Mouse (Mus musculus) neural tube, embryonic 12.5 days (tissue): ENCODE data around the gene Faap20. TPM values are rescaled to one million over a fixed set of nuclear protein-coding genes. Genes with fewer than 3 reads are reported as not detected.

Source experiments
- ATAC-seq: fragments of 200-750 bp; cut with Nextera tagmentation; 2 replicates; pipeline ENCODE4 v1.8.0; 2017; ENCODE audit warnings: low read depth, mild to moderate bottlenecking, moderate TSS enrichment, moderate library complexity; ENCODE audit not compliant: low FRiP score
- H3K27ac ChIP-seq: fragments of 300-500 bp; sonication (generic); 2 replicates; pipeline ENCODE4 v1.5.1; 2016
- H3K27me3 ChIP-seq: fragments of 300-500 bp; sonication (generic); replicated peaks from 2 replicates; pipeline ENCODE4 v1.6.1; 2016; ENCODE audit warnings: mild to moderate bottlenecking
- H3K36me3 ChIP-seq: fragments of 300-500 bp; sonication (generic); 2 replicates; pipeline ENCODE4 v1.6.1; 2016; ENCODE audit warnings: mild to moderate bottlenecking
- H3K4me1 ChIP-seq: fragments of 300-500 bp; sonication (generic); 2 replicates; pipeline ENCODE4 v1.6.1; 2016
- H3K4me2 ChIP-seq: fragments of 300-500 bp; sonication (generic); replicated peaks from 2 replicates; pipeline ENCODE4 v1.6.1; 2016; ENCODE audit warnings: mild to moderate bottlenecking
- H3K4me3 ChIP-seq: fragments of 300-500 bp; sonication (generic); 2 replicates; pipeline ENCODE4 v1.5.1; 2016
- H3K9ac ChIP-seq: fragments of 300-500 bp; sonication (generic); 2 replicates; pipeline ENCODE4 v1.6.1; 2016; ENCODE audit warnings: mild to moderate bottlenecking
- H3K9me3 ChIP-seq: fragments of 300-500 bp; sonication (generic); 2 replicates; pipeline ENCODE4 v1.6.1; 2016; ENCODE audit warnings: mild to moderate bottlenecking
- WGBS: fragments of 180-500 bp; shearing (Covaris S2); methylation state at CpG from one replicate; pipeline ENCODE4 v1.1.7; 2016; 5-methylcytosine and 5-hydroxymethylcytosine counted together
- polyA plus RNA-seq: library from polyadenylated mRNA; unstranded; fragments of >200 nt; fragmentation: Nextera tagmentation; extraction: Ambion mirVana; gene quantifications from 2 replicates; pipeline ENCODE4 v1.2.1, GENCODE M21; 2016

Faap20 gene
- polyA plus RNA-seq, 1 experiment from 2014 or later: 89.3 TPM

DNA sequence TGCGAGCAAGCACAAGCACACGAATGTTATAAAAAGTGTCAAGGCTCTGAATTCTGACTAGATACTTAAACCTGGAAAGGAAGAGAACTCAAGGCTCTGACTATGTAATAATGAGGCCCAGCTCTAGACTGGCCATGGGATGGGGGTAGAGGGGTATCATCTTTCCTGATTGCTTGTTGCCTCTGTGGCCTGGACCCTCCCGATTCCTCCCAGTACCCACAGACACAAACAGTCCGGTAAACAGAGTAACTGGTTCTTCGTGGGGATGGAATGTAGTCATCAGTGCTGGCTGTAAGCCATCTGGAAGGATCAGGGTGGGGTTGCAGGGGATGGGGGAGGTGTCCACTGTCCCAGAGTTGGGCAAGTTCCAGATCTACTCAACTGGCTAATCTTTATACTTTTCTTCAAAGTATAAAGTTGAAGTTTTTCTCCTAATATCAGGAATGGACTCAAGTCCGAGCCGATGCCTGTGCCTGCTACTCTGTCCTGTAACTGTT lies 17.5 kb downstream of the Faap20 start:
- WGBS: 90% methylated on average over 7 of the region's 7 CpGs
- no peak overlapping the region for H3K4me2 ChIP-seq
- H3K9ac ChIP-seq: no peak overlapping the region
- no peaks in the 10 kb centered on the region for H3K9me3 ChIP-seq
- H3K27ac ChIP-seq: no peak overlapping the region
- H3K4me1 ChIP-seq: no peaks in the 10 kb centered on the region
- H3K27me3 ChIP-seq: no peaks in the 10 kb centered on the region
- no peak overlapping the region for H3K4me3 ChIP-seq
- H3K36me3 ChIP-seq: peaks cover 6% of the 10 kb centered on the region; the same call in 1 of the 2 replicates
- ATAC-seq: no peak

DNA sequence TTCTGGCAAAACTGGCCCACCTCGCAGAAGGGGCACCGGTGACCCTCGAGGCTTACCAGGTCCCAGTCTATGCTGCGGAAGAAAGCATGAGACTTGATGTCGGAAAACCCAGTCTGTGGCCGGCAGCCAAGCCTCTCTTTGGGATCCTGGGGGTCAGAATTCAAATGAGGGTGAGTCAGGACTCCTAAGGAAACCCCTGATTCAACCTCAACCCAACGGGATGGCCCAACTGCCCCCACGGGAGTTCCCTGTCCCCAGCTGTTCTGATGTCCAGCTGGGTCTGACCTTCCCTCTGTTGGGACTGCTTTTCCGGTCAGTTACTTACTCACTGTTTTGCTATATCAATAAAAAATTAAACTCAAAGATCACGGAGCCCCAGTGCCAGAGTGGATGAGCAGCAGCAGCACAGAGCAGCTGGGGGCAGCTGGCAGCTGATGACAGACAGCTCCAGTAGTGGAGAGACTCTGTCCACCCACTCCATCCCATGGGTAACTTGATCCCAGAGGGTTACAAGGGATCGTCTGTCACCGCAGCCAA lies 18.1 kb downstream of the Faap20 start:
- WGBS: 66% methylated on average over 12 of the region's 12 CpGs
- peaks cover 6% of the 10 kb centered on the region; the same call in 1 of the 2 replicates for H3K36me3 ChIP-seq

DNA sequence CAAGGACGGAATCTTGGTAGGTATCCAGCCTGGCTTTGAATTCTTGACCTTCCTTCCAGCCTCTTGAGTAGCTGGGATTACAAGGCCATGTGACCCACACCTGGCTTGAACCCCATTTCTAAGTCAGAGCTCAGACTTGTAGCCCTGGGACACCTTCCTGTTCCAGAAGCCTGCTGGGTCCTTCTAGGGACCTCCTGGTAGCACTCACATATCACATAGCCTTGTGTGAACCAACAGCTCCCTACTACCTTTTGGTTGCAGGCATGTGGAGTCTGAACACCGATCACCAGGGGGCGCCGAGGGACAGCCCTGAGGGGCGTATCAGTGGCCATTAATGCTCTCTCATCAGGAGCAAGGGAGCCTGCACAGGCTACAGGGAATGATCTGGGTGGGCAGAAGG lies 18.8 kb downstream of the Faap20 start:
- Histone ChIP-seq H3K4me1 (no peaks in the 10 kb centered on the region), H3K27me3 (no peaks in the 10 kb centered on the region)
- WGBS: 39% methylated on average over 5 of the region's 5 CpGs

More for the DNA sequence above, 18.1 kb downstream of the Faap20 start:
- Histone ChIP-seq H3K9ac (no peak overlapping the region), H3K4me1 (no peaks in the 10 kb centered on the region), H3K4me3 (no peak overlapping the region), H3K4me2 (no peak overlapping the region), H3K27me3 (no peaks in the 10 kb centered on the region), H3K27ac (no peak overlapping the region), H3K9me3 (no peaks in the 10 kb centered on the region)
- ATAC-seq: no peak

DNA sequence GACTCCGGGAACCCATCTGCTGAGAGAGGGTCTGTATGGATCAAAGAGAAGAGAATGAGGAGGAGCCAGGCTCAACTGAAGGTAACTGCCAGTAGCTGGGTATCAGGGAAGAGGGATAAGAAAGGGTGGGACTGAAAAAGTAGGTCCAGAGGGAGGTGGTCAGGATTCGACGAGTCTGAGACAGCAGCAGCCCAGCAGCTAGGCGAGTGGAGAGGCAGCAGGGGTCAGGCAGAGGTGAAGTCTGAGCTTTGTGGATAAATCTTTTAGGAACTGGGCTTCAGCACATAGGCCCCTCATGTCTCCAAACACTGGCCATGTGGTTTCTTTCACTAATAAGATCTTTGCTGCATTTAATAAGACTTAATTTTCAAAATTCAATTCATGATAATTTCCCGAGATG lies 24.8 kb downstream of the Faap20 start:
- peaks cover 4% of the 10 kb centered on the region; the same call in 1 of the 2 replicates for H3K36me3 ChIP-seq
- no peak overlapping the region for H3K4me3 ChIP-seq
- no peaks in the 10 kb centered on the region for H3K27me3 ChIP-seq
- H3K27ac ChIP-seq: no peak overlapping the region
- ATAC-seq: no peak
- no peaks in the 10 kb centered on the region for H3K9me3 ChIP-seq
- H3K4me1 ChIP-seq: no peaks in the 10 kb centered on the region
- no peak overlapping the region for H3K4me2 ChIP-seq
- 63% methylated on average over 5 of the region's 5 CpGs for WGBS
- no peak overlapping the region for H3K9ac ChIP-seq

More for the DNA sequence above, 18.8 kb downstream of the Faap20 start:
- H3K4me3 ChIP-seq: no peak overlapping the region
- H3K9ac ChIP-seq: no peak overlapping the region
- H3K36me3 ChIP-seq: peaks cover 6% of the 10 kb centered on the region; the same call in 1 of the 2 replicates
- H3K27ac ChIP-seq: no peak overlapping the region
- ATAC-seq: no peak
- no peak overlapping the region for H3K4me2 ChIP-seq
- no peaks in the 10 kb centered on the region for H3K9me3 ChIP-seq

DNA sequence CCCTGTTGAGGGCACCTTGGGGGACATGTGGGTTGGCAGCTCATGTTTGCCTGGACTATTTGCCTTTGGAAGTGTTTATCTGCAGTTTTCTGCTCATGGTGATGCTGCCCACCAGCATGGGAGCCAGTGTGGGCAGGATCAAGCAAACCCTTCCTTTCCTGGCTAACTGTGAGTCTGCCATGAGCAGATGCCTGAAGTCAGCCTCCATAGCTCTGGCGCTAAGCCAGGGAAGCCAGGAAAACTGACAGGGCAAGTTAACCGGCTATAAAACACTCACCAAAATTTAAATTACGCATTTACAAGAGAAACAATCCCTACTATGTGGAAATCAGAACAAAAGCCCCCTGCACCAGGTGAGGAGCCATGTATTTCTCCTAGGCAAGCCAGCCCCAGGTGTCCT lies 25.2 kb downstream of the Faap20 start:
- no peak overlapping the region for H3K4me3 ChIP-seq
- 65% methylated on average over 3 of the region's 3 CpGs for WGBS
- no peaks in the 10 kb centered on the region for H3K4me1 ChIP-seq
- H3K4me2 ChIP-seq: no peak overlapping the region
- H3K9me3 ChIP-seq: no peaks in the 10 kb centered on the region
- H3K36me3 ChIP-seq: peaks cover 4% of the 10 kb centered on the region; the same call in 1 of the 2 replicates
- ATAC-seq: no peak
- no peaks in the 10 kb centered on the region for H3K27me3 ChIP-seq
- H3K9ac ChIP-seq: no peak overlapping the region
- H3K27ac ChIP-seq: no peak overlapping the region

DNA sequence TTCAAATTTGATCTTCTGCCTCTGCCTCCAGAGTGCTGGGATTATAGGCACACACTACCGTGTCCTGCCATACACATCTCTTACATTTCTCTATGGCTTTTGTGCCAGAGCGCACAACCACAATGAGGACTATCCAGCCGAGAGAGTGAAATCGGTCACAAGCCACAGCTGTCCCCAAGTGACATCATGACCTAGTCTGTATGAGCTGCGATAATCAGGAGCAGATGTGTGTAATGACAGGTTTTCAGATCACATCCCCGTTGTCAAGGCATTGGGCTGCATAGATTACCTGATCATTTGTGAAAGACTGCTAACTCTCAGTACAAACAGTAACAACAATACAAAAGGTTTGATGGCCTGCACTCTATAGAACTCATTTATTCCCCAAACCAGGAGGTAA lies 28.4 kb downstream of the Faap20 start:
- H3K36me3 ChIP-seq: no peaks in the 10 kb centered on the region
- no peak overlapping the region for H3K27ac ChIP-seq

DNA sequence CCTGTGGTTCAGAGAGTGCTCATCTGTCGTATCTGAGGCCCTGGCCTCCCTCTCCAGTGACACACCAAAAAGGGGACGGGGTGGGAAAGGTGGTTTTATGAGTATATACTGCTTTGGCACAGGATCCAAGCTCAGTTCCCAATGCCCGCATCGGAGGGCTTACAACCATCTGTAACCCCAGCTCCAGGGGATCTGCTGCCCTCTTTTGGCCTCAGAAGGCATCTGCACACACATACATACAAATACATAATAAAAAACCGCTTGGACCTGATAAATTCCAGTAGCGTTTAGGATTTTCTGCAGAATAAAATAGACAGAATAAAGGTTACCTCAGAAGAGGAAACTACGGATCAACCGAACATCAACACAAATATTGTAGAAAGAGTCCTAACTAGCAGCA lies 29.5 kb downstream of the Faap20 start:
- Histone ChIP-seq H3K9ac (no peak overlapping the region), H3K36me3 (no peaks in the 10 kb centered on the region), H3K27ac (no peak overlapping the region), H3K4me1 (peaks cover 13% of the 10 kb centered on the region), H3K27me3 (no peaks in the 10 kb centered on the region), H3K4me2 (no peak overlapping the region), H3K4me3 (no peak overlapping the region), H3K9me3 (no peaks in the 10 kb centered on the region)
- ATAC-seq: no peak
- WGBS: 83% methylated on average over 8 of the region's 8 CpGs

More for the DNA sequence above, 28.4 kb downstream of the Faap20 start:
- Histone ChIP-seq H3K9me3 (no peaks in the 10 kb centered on the region), H3K4me3 (no peak overlapping the region), H3K4me2 (no peak overlapping the region), H3K4me1 (0 out of 2 replicates have a peak, but pooled peaks cover 4% of the 10 kb centered on the region), H3K27me3 (no peaks in the 10 kb centered on the region), H3K9ac (no peak overlapping the region)
- 66% methylated on average over 6 of the region's 6 CpGs for WGBS
- no peak for ATAC-seq

DNA sequence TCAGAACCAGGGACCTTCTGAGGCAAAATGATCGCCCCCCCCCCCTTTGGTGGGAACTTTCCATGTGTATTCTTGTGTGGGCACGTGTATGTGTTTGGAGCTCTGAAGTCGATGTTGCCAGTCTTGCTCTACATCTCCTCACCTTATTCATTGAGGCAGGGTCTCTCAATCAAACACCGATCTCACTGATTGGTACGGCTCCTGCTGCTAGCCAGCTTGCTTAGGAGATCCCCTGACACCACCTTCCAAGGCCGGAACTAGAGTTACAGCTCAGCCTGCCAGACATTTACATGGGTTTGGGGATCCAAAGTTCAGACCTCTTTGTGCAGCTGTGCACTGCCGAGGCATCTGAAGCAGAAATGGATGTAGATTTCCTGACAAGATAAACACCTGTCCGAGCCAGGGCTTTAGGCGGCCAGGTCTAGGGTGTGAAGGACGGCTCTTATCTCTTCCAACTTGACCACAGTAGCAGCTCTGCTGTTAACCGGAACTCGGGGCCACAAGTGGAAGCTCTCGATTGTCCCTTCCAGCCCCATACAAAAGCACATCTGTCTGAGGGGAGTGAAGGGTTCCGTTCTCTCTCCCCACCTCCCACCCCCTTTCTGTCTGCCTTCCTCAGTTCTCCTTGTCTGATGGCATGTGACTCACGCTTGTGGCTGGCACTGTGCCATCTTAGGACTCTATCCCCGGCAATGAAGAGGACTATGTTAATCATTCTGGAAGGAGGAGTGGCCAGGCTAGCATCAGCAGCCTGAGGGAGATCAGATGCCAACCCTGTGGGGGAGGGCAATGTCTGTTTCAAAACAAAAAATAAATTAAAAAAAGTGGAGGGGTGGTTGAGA lies 30.5 kb downstream of the Faap20 start:
- 76% methylated on average over 16 of the region's 16 CpGs for WGBS
- no peaks in the 10 kb centered on the region for H3K27me3 ChIP-seq
- H3K4me2 ChIP-seq: no peak overlapping the region
- no peak overlapping the region for H3K9ac ChIP-seq
- peaks cover 16% of the 10 kb centered on the region for H3K4me1 ChIP-seq
- H3K4me3 ChIP-seq: no peak overlapping the region
- no peaks in the 10 kb centered on the region for H3K9me3 ChIP-seq
- H3K36me3 ChIP-seq: no peaks in the 10 kb centered on the region; the same call in 1 of the 2 replicates
- ATAC-seq: no peak
- H3K27ac ChIP-seq: no peak overlapping the region

DNA sequence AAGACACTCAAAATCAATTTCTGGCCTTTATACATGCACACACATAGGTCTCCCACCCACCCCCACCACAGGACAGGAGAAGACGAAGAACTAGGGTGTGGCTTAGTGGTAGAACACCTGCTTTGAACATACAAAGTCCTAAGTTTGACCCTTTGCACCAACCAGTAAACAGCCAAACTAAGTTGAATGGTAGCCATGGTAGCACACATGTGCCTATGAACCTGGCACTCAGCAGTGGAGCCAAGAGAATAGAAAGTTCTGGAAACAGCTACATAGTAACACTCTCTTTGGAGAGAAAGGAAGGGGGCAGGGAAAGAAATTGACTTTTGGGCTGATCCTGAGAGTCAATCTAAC lies 31.1 kb downstream of the Faap20 start:
- no peak for ATAC-seq
- H3K9ac ChIP-seq: no peak overlapping the region
- H3K9me3 ChIP-seq: no peaks in the 10 kb centered on the region
- H3K4me2 ChIP-seq: no peak overlapping the region
- H3K27ac ChIP-seq: no peak overlapping the region
- WGBS: 94% methylated on average over 1 of the region's 1 CpGs
- H3K36me3 ChIP-seq: no peaks in the 10 kb centered on the region; the same call in 1 of the 2 replicates
- no peaks in the 10 kb centered on the region for H3K27me3 ChIP-seq
- H3K4me1 ChIP-seq: peaks cover 19% of the 10 kb centered on the region
- no peak overlapping the region for H3K4me3 ChIP-seq

DNA sequence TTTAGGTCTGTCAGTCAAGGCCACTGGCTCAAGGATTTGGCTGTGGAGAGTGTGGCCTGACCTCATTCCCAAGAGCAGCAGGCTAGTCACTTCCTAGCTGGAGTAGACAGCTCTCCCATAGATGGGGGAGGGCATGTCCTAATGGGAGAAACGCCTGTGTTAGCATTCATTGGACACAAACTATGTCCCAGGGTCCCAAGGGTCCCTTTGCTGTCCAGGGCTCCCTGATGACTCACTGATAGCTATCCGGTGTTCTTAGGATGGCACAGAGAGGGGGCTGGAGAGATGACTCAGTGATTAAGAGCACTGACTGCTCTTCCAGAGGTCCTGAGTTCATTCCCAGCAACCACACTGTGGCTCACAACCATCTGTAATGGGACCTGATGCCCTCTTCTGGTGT lies 31.6 kb downstream of the Faap20 start:
- Histone ChIP-seq H3K9me3 (no peaks in the 10 kb centered on the region), H3K36me3 (no peaks in the 10 kb centered on the region; the same call in 1 of the 2 replicates), H3K27ac (no peak overlapping the region), H3K4me1 (peaks cover 19% of the 10 kb centered on the region), H3K4me2 (no peak overlapping the region), H3K27me3 (no peaks in the 10 kb centered on the region), H3K9ac (no peak overlapping the region), H3K4me3 (no peak overlapping the region)
- no peak for ATAC-seq
- WGBS: 79% methylated on average over 2 of the region's 2 CpGs

DNA sequence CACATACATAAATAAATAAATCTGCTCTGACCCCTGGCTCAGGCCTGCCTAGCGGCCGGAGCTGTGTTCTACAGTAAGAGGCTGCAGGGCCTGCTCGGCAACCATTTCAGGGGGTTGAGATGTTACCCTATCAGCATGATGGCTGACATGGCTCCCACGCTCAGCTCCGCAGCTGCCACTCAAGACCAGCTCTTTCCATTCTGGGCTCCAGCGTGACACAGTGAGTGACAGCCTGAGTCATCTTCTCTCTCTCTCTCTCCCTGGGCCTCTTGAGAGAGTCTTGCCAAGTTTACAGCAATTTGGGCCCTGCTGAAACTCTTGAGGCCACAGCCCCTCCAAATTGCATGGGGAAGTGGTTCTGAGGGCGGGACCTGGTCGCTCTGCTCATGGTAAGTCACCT lies 32.0 kb downstream of the Faap20 start:
- Histone ChIP-seq H3K4me3 (no peak overlapping the region), H3K9ac (no peak overlapping the region), H3K4me2 (no peak overlapping the region), H3K36me3 (no peaks in the 10 kb centered on the region; the same call in 1 of the 2 replicates), H3K9me3 (no peaks in the 10 kb centered on the region), H3K27me3 (no peaks in the 10 kb centered on the region), H3K27ac (no peak overlapping the region), H3K4me1 (peaks cover 19% of the 10 kb centered on the region)
- ATAC-seq: no peak
- WGBS: 92% methylated on average over 8 of the region's 8 CpGs

DNA sequence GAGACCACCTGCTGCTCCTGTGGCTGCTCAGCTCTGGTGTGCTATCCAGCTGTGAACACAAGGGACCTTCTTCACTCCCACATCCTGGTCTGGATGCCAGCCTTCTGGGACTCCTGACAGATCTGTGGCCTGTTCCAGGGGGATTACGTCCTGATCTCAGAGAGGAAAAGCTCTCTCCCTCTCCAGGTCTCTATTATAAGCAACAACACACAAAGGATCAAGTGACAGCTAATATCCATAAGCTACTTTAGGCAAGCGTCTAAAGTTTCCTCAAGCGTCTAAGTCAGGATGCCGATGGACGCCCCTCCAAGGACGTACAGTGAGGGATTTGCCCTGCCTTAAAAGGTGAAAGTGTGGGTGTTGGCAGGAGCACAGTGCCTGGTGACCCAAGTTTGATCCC lies 32.6 kb downstream of the Faap20 start:
- no peak for ATAC-seq
- Histone ChIP-seq H3K9ac (no peak overlapping the region), H3K27ac (no peak overlapping the region), H3K4me3 (no peak overlapping the region), H3K27me3 (no peaks in the 10 kb centered on the region), H3K4me1 (peaks cover 19% of the 10 kb centered on the region), H3K9me3 (no peaks in the 10 kb centered on the region), H3K36me3 (no peaks in the 10 kb centered on the region; the same call in 1 of the 2 replicates), H3K4me2 (no peak overlapping the region)
- 62% methylated on average over 6 of the region's 6 CpGs for WGBS
